Mouse (Mus musculus) adrenal gland, postnatal 25 days (tissue): ENCODE results near the gene Ccnc. TPM values are rescaled to one million over a fixed set of nuclear protein-coding genes. Genes with fewer than 3 reads are reported as not detected.

Experiments used
- DNase-seq: peaks from one replicate; pipeline ENCODE4 v3.0.0; 2021; ENCODE audit warnings: mixed read lengths
- total RNA-seq: library from RNA; stranded (reverse); gene quantifications from 2 replicates; pipeline ENCODE4 v1.2.3, GENCODE M21; 2021

Ccnc gene
- total RNA-seq, 1 experiment from 2014 or later = 23.9 TPM

DNA sequence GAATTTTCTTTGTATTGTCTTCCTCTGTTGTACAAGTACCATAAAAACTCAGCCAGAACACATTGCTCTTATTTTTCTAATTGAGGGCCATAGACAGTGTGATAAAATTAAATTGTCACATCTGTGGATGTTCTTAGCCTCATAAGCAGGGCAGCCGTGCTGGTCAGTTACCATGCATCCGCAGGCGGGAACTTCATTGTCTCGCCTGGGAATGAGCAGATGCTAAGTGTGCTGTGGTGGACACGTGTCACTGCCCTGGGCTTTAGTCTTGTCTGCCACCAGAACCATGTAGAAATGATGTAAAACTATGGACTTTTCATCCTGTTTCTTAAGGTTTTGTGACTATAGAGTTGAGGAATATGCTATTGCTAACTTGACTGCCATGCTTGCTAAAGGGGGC, 79.7 kb downstream of the Ccnc start:
- DNase-seq = no peak

Other genes starting within 250 kb of the Ccnc start
- not detected in 2 replicates for gene Prdm13, start 41.7 kb upstream of the Ccnc start, total RNA-seq
- gene Usp45, start 39.5 kb downstream of the Ccnc start, total RNA-seq = 21.6 and 23.3 TPM in 2 replicates
- gene Tstd3, start 39.5 kb downstream of the Ccnc start, total RNA-seq = 8.8 and 14.8 TPM in 2 replicates
- 158 and 164 TPM in 2 replicates for gene Pnisr, start 119.9 kb downstream of the Ccnc start, total RNA-seq
- 17.4 and 20.0 TPM in 2 replicates for gene Coq3, start 152.0 kb downstream of the Ccnc start, total RNA-seq
- 4.8 and 5.4 TPM in 2 replicates for gene Faxc, start 203.6 kb downstream of the Ccnc start, total RNA-seq